Mouse (Mus musculus): ENCODE data around the gene Tmem235. TPM values are rescaled to one million over a fixed set of nuclear protein-coding genes. Genes with fewer than 3 reads are reported as not detected.

Tmem235 gene
- polyA plus RNA-seq, 1 experiment from 2014 or later: not detected

DNA sequence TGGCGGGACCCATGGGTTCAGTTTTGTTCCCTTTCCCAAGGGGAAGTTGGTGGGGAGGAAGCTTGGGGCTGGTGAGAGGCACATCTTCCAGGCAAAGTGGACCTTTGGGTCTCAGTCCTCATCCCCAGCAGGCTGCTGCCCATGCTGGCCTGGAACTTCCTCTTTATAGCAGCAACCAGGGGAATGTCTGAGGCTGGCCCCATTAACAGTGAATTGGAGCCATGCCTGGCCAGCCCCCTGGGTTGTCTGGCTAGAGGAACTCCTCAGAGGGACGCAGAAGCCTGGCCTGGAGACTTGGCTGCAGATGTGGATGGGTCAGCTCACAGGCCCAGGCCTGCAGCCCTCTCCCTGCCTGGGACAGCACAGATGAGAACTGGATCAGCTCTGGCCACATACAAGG lies 4.3 kb downstream of the Tmem235 start:
- WGBS: 66% methylated on average over 2 of the region's 2 CpGs
- Histone ChIP-seq H3K9ac (ENCODE audit: low read depth, low read length) (no peak overlapping the region), H3K27me3 (ENCODE audit: control insufficient read depth, insufficient read depth, low read length) (peaks cover 15% of the 10 kb centered on the region), H3K4me1 (replicated peaks; ENCODE audit: control insufficient read depth, insufficient read depth, low read length) (peaks cover 7% of the 10 kb centered on the region), H3K36me3 (ENCODE audit: control insufficient read depth, insufficient read depth, low read length) (no peaks in the 10 kb centered on the region), H3K4me2 (replicated peaks; ENCODE audit: low read depth, low read length) (no peak overlapping the region), H3K9me3 (ENCODE audit: control insufficient read depth, low read length) (no peaks in the 10 kb centered on the region), H3K4me3 (ENCODE audit: low read depth, low read length) (no peak overlapping the region), H3K27ac (ENCODE audit: low read depth, low read length) (no peak overlapping the region)
- no peak for ATAC-seq (ENCODE audit: low FRiP score)
- DNase-seq (ENCODE audit: low spot score): no peak

DNA sequence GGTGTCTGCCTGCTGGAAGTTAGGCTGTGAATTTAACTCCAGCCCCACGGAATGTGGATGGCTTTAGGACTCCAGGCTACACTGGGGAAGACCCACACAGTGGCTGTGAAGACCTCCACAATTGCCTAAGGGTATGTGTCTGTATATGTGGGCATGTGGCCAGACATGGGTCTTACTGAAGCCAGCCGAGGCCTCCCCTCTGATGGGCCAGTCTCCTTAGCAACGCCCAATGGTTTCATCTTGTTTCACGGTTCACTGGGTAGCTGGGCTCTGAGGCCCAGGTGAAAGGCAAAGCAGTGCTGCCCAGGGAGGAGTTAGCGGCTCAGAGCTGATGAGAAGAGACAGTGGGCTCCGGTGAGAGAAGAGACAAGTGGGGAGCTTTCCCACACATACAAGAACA lies 5.4 kb downstream of the Tmem235 start:
- Histone ChIP-seq H3K4me2 (replicated peaks; ENCODE audit: low read depth, low read length) (no peak overlapping the region), H3K4me1 (replicated peaks; ENCODE audit: control insufficient read depth, insufficient read depth, low read length) (peaks cover 7% of the 10 kb centered on the region), H3K36me3 (ENCODE audit: control insufficient read depth, insufficient read depth, low read length) (no peaks in the 10 kb centered on the region), H3K27me3 (ENCODE audit: control insufficient read depth, insufficient read depth, low read length) (peaks cover 5% of the 10 kb centered on the region), H3K9me3 (ENCODE audit: control insufficient read depth, low read length) (no peaks in the 10 kb centered on the region), H3K27ac (ENCODE audit: low read depth, low read length) (peak overlapping the region; percentile 48; the same call in 1 of the 2 replicates), H3K4me3 (ENCODE audit: low read depth, low read length) (no peak overlapping the region), H3K9ac (ENCODE audit: low read depth, low read length) (no peak overlapping the region; the same call in 1 of the 2 replicates)
- 27% methylated on average over 6 of the region's 6 CpGs for WGBS
- peak; percentile 59 for DNase-seq (ENCODE audit: low spot score)
- peak; percentile 59; the same call in 1 of the 2 replicates for ATAC-seq (ENCODE audit: low FRiP score)

- no peak overlapping the region for H3K9ac ChIP-seq (ENCODE audit: low read depth, low read length)
- H3K36me3 ChIP-seq (ENCODE audit: control insufficient read depth, insufficient read depth, low read length): no peaks in the 10 kb centered on the region
- DNase-seq (ENCODE audit: low spot score): peak; percentile 88
- H3K9me3 ChIP-seq (ENCODE audit: control insufficient read depth, low read length): no peaks in the 10 kb centered on the region
- no peak for ATAC-seq (ENCODE audit: low FRiP score)
- no peak overlapping the region for H3K27ac ChIP-seq (ENCODE audit: low read depth, low read length)
- WGBS: 35% methylated on average over 12 of the region's 12 CpGs
- no peak overlapping the region for H3K4me3 ChIP-seq (ENCODE audit: low read depth, low read length)
- peaks cover 2% of the 10 kb centered on the region; the same call in 1 of the 2 replicates for H3K27me3 ChIP-seq (ENCODE audit: control insufficient read depth, insufficient read depth, low read length)
- H3K4me1 ChIP-seq (replicated peaks; ENCODE audit: control insufficient read depth, insufficient read depth, low read length): peaks cover 8% of the 10 kb centered on the region
- no peak overlapping the region for H3K4me2 ChIP-seq (replicated peaks; ENCODE audit: low read depth, low read length)
These were observed 10.3 kb downstream of the Tmem235 start for GRCm38 (mm10) chr11:117870688-117871365.

- 73% methylated on average over 5 of the region's 5 CpGs for WGBS
- H3K4me1 ChIP-seq (replicated peaks; ENCODE audit: control insufficient read depth, insufficient read depth, low read length): peaks cover 4% of the 10 kb centered on the region
- peaks cover 2% of the 10 kb centered on the region; the same call in 1 of the 2 replicates for H3K27me3 ChIP-seq (ENCODE audit: control insufficient read depth, insufficient read depth, low read length)
- H3K27ac ChIP-seq (ENCODE audit: low read depth, low read length): no peak overlapping the region
- no peak overlapping the region for H3K9ac ChIP-seq (ENCODE audit: low read depth, low read length)
- H3K4me2 ChIP-seq (replicated peaks; ENCODE audit: low read depth, low read length): no peak overlapping the region
- ATAC-seq (ENCODE audit: low FRiP score): no peak
- H3K36me3 ChIP-seq (ENCODE audit: control insufficient read depth, insufficient read depth, low read length): no peaks in the 10 kb centered on the region
- DNase-seq (ENCODE audit: low spot score): no peak
- no peak overlapping the region for H3K4me3 ChIP-seq (ENCODE audit: low read depth, low read length)
- H3K9me3 ChIP-seq (ENCODE audit: control insufficient read depth, low read length): no peaks in the 10 kb centered on the region
These were observed 10.8 kb downstream of the Tmem235 start for GRCm38 (mm10) chr11:117871376-117871775.

GRCm38 (mm10) chr11:117871911-117872584 lies 11.5 kb downstream of the Tmem235 start:
- 57% methylated on average over 12 of the region's 12 CpGs for WGBS

DNA sequence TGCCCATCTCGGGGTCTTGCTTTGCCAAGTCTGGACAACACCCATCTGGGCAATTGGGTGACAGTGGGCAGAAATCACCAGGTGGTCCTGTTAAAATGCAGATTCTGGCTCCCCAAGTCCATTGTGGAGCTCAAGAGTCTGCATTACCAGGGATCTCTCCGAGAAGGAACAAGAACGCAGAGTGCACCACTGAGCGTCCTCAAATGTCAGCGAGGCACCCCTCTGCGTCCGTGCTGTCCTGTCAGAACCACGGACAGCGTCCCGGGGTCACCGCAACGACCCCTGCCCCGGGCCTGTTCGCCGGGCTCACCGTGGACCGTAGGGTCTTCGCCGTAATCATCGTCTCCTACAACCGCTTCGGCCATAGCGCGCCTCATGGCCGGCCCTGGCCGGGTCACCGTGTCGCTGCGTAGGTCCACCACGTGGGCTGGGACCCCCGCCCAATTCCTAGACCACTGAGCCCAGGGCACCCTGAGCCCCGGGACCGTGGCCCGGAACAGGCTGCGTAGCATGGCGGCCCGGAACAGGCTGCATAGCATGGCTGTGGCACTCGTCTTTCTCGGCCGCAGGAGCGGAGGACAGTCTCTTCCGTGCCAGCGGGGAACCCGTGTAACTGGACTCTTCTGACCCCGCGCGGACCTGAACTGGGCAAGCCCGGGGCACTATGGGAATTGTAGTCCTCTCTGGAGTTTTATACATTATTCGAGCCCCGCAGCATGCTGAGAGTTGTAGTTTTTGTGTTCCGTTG lies 12.5 kb downstream of the Tmem235 start, which contains the start of gene Tha1:
TSS of gene Tha1 (minus strand) at position 621 of the 748 bp plus-strand sequence.
- Histone ChIP-seq H3K9me3 (ENCODE audit: control insufficient read depth, low read length) (no peaks in the 10 kb centered on the region), H3K9ac (ENCODE audit: low read depth, low read length) (peak within 1 kb of the TSS; percentile 69), H3K4me1 (replicated peaks; ENCODE audit: control insufficient read depth, insufficient read depth, low read length) (0 out of 2 replicates have a peak, but pooled peaks cover 2% of the 10 kb centered on the region), H3K27ac (ENCODE audit: low read depth, low read length) (no peak within 1 kb of the TSS), H3K27me3 (ENCODE audit: control insufficient read depth, insufficient read depth, low read length) (no peaks in the 10 kb centered on the region), H3K4me2 (replicated peaks; ENCODE audit: low read depth, low read length) (peak within 1 kb of the TSS; percentile 98), H3K4me3 (ENCODE audit: low read depth, low read length) (peak within 1 kb of the TSS; percentile 68), H3K36me3 (ENCODE audit: control insufficient read depth, insufficient read depth, low read length) (no peaks in the 10 kb centered on the region)
- peak; percentile 87 for DNase-seq (ENCODE audit: low spot score)
- peak; percentile 77 for ATAC-seq (ENCODE audit: low FRiP score)
- WGBS: under 1% methylated on average over 51 of the region's 51 CpGs

More at GRCm38 (mm10) chr11:117871911-117872584, 11.5 kb downstream of the Tmem235 start:
- no peak for ATAC-seq (ENCODE audit: low FRiP score)
- no peak overlapping the region for H3K4me3 ChIP-seq (ENCODE audit: low read depth, low read length)
- peak overlapping the region; percentile 98; the same call in 1 of the 2 replicates for H3K4me2 ChIP-seq (replicated peaks; ENCODE audit: low read depth, low read length)
- no peak overlapping the region for H3K27ac ChIP-seq (ENCODE audit: low read depth, low read length)
- no peaks in the 10 kb centered on the region for H3K9me3 ChIP-seq (ENCODE audit: control insufficient read depth, low read length)
- H3K27me3 ChIP-seq (ENCODE audit: control insufficient read depth, insufficient read depth, low read length): peaks cover under 1% of the 10 kb centered on the region; the same call in 1 of the 2 replicates
- H3K9ac ChIP-seq (ENCODE audit: low read depth, low read length): no peak overlapping the region
- H3K36me3 ChIP-seq (ENCODE audit: control insufficient read depth, insufficient read depth, low read length): no peaks in the 10 kb centered on the region
- 0 out of 2 replicates have a peak, but pooled peaks cover 2% of the 10 kb centered on the region for H3K4me1 ChIP-seq (replicated peaks; ENCODE audit: control insufficient read depth, insufficient read depth, low read length)
- no peak for DNase-seq (ENCODE audit: low spot score)

GRCm38 (mm10) chr11:117874419-117874818 lies 13.9 kb downstream of the Tmem235 start:
- Histone ChIP-seq H3K27ac (ENCODE audit: low read depth, low read length) (no peak overlapping the region), H3K36me3 (ENCODE audit: control insufficient read depth, insufficient read depth, low read length) (no peaks in the 10 kb centered on the region), H3K27me3 (ENCODE audit: control insufficient read depth, insufficient read depth, low read length) (no peaks in the 10 kb centered on the region), H3K9me3 (ENCODE audit: control insufficient read depth, low read length) (no peaks in the 10 kb centered on the region), H3K9ac (ENCODE audit: low read depth, low read length) (no peak overlapping the region), H3K4me2 (replicated peaks; ENCODE audit: low read depth, low read length) (no peak overlapping the region), H3K4me1 (replicated peaks; ENCODE audit: control insufficient read depth, insufficient read depth, low read length) (peaks cover 10% of the 10 kb centered on the region), H3K4me3 (ENCODE audit: low read depth, low read length) (no peak overlapping the region)
- ATAC-seq (ENCODE audit: low FRiP score) (no peak), DNase-seq (ENCODE audit: low spot score) (peak; percentile 20)
- 57% methylated on average over 4 of the region's 4 CpGs for WGBS

DNA sequence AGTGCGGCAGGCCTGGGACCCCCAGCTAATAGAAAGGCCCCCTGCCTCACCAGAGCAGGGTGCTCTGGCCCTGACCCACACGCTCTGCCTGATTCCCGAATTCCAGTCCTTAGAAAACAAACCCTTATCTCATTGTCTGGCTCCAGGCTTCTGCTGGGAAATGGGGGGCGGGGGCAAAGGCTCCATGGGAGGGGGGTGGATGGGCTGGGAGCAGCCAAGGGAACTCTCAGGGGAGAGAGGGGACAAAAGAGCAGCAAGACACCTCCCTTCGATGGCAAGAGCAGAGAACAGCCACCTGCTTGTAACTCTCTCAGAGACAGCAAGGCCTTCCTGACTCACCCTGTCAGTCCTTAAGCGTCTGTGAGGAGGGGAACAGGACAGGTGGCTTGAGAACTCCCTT lies 15.1 kb downstream of the Tmem235 start:
- no peak overlapping the region for H3K9ac ChIP-seq (ENCODE audit: low read depth, low read length)
- 20% methylated on average over 6 of the region's 6 CpGs for WGBS
- no peak overlapping the region for H3K4me2 ChIP-seq (replicated peaks; ENCODE audit: low read depth, low read length)
- H3K27me3 ChIP-seq (ENCODE audit: control insufficient read depth, insufficient read depth, low read length): no peaks in the 10 kb centered on the region
- H3K9me3 ChIP-seq (ENCODE audit: control insufficient read depth, low read length): no peaks in the 10 kb centered on the region
- DNase-seq (ENCODE audit: low spot score) (no peak), ATAC-seq (ENCODE audit: low FRiP score) (no peak)
- H3K4me3 ChIP-seq (ENCODE audit: low read depth, low read length): no peak overlapping the region
- no peaks in the 10 kb centered on the region for H3K36me3 ChIP-seq (ENCODE audit: control insufficient read depth, insufficient read depth, low read length)
- H3K4me1 ChIP-seq (replicated peaks; ENCODE audit: control insufficient read depth, insufficient read depth, low read length): peaks cover 10% of the 10 kb centered on the region
- H3K27ac ChIP-seq (ENCODE audit: low read depth, low read length): no peak overlapping the region
